Mouse (Mus musculus): ENCODE results near the gene Grik4. TPM values are rescaled to one million over a fixed set of nuclear protein-coding genes. Genes with fewer than 3 reads are reported as not detected.

The Grik4 gene
- polyA plus RNA-seq, 1 experiment from 2014 or later: 0.43 TPM

DNA sequence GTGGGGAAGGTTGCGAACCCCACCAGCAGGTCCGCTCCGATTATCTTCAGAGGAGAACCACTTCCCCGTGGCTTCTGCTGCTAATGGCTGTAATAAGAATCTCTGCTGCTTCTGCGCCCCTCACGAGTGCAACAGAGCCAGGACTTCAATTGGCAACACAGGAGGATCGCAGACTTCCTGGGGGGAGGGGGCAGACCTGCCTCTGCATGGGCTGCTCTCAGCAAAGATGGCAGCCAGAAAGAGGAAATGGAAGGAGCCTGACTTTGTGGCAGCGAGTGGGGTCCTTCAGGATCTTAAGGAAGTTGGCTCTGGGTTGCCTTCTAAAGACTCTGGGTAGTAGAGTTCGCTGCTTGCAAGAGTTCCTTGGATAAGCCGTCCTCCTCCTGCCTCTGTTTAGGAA, 329.9 kb downstream of the Grik4 start:
- ATAC-seq (replicated peaks; ENCODE audit: insufficient number of reproducible peaks, low FRiP score, low TSS enrichment): no peak
- Histone ChIP-seq H3K4me1 (ENCODE audit: control insufficient read depth, insufficient read depth, low read length) (peaks cover 3% of the 10 kb centered on the region; the same call in 1 of the 2 replicates), H3K4me2 (no peak overlapping the region), H3K27ac (ENCODE audit: low read depth, low read length) (no peak overlapping the region), H3K9ac (ENCODE audit: low read depth, low read length) (no peak overlapping the region), H3K9me3 (replicated peaks; ENCODE audit: control insufficient read depth, low read length) (no peaks in the 10 kb centered on the region), H3K27me3 (ENCODE audit: control insufficient read depth, insufficient read depth, low read length) (no peaks in the 10 kb centered on the region; the same call in 1 of the 2 replicates), H3K36me3 (ENCODE audit: control insufficient read depth, insufficient read depth, low read length) (no peaks in the 10 kb centered on the region), H3K4me3 (ENCODE audit: low read depth, low read length) (no peak overlapping the region)
- 58% methylated on average over 10 of the region's 10 CpGs for WGBS (ENCODE audit: insufficient replicate concordance)

DNA sequence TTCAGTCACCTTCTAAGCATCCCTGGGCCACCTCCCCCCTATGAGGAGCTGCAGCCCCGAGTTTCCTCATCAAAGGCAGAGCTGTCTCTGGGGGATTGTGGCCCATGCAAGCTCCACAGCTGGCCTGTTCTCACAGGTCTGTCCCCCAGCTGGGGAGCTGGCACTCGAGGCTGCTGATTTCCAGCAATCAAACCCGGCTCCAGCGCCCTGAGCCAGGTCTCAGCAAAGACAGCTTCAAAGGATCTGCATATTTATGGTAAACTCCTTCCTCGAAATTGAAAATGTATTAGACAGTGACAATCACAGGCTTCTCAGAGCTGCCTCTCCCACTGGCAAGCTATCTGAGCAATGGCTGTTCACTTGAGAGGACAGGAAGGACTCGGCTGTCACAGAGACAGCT, 330.5 kb downstream of the Grik4 start:
- ATAC-seq (replicated peaks; ENCODE audit: insufficient number of reproducible peaks, low FRiP score, low TSS enrichment): no peak
- H3K4me2 ChIP-seq: no peak overlapping the region
- WGBS (ENCODE audit: insufficient replicate concordance): 38% methylated on average over 6 of the region's 6 CpGs
- no peaks in the 10 kb centered on the region for H3K9me3 ChIP-seq (replicated peaks; ENCODE audit: control insufficient read depth, low read length)
- H3K9ac ChIP-seq (ENCODE audit: low read depth, low read length): no peak overlapping the region
- no peaks in the 10 kb centered on the region; the same call in 1 of the 2 replicates for H3K27me3 ChIP-seq (ENCODE audit: control insufficient read depth, insufficient read depth, low read length)
- no peak overlapping the region for H3K27ac ChIP-seq (ENCODE audit: low read depth, low read length)
- H3K4me1 ChIP-seq (ENCODE audit: control insufficient read depth, insufficient read depth, low read length): peaks cover 3% of the 10 kb centered on the region; the same call in 1 of the 2 replicates
- no peaks in the 10 kb centered on the region for H3K36me3 ChIP-seq (ENCODE audit: control insufficient read depth, insufficient read depth, low read length)
- no peak overlapping the region for H3K4me3 ChIP-seq (ENCODE audit: low read depth, low read length)

DNA sequence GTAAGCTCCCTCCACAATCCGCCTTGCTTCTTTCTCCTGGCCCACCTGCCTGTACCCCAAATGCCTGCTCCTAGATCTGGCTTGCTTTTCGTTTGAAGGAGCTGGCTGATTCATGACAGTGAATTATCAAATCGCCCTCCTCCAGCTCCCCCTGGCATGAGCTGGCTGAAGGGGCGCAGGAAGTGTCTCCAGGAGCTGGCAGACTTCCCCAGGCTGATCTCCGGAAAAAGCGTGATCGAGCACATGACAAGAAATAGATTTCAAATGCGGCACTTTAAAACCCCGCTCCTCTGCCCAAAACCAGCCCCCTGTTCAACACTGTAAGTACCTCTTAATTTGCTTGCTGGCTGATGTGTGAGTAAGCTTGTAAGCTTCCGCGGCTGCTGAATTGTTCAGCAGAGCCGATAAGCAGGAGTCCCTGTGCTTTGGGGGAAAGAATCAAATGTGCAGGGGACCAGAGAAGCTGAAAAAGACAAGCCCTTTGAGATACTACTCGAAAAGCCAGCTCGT, 331.8 kb downstream of the Grik4 start:
- no peaks in the 10 kb centered on the region for H3K9me3 ChIP-seq (replicated peaks; ENCODE audit: control insufficient read depth, low read length)
- H3K36me3 ChIP-seq (ENCODE audit: control insufficient read depth, insufficient read depth, low read length): no peaks in the 10 kb centered on the region
- H3K4me3 ChIP-seq (ENCODE audit: low read depth, low read length): no peak overlapping the region
- H3K27ac ChIP-seq (ENCODE audit: low read depth, low read length): no peak overlapping the region
- no peak for ATAC-seq (replicated peaks; ENCODE audit: insufficient number of reproducible peaks, low FRiP score, low TSS enrichment)
- WGBS (ENCODE audit: insufficient replicate concordance): 47% methylated on average over 14 of the region's 14 CpGs
- H3K4me1 ChIP-seq (ENCODE audit: control insufficient read depth, insufficient read depth, low read length): peaks cover 3% of the 10 kb centered on the region; the same call in 1 of the 2 replicates
- H3K27me3 ChIP-seq (ENCODE audit: control insufficient read depth, insufficient read depth, low read length): no peaks in the 10 kb centered on the region; the same call in 1 of the 2 replicates
- H3K9ac ChIP-seq (ENCODE audit: low read depth, low read length): no peak overlapping the region
- H3K4me2 ChIP-seq: no peak overlapping the region

DNA sequence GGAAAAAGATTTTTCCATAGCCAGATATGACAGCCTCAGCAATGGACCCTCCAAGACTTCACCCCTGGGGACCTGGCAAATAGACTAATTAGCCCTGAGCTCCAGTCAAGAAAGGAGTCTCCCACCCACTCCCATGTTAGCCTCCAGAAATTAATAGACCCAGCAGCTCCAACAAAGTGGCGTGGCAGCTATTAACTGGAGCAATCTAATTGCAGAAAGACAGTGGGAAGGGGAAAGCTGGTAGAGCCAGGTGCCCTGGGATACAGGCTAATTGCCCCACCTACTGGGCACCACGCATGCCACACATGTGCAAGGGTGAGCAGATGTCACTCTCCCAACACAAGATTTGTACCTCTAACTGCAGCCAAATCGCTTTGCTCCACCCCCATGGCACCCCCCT, 342.8 kb downstream of the Grik4 start:
- Histone ChIP-seq H3K4me3 (ENCODE audit: low read depth, low read length) (no peak overlapping the region), H3K36me3 (ENCODE audit: control insufficient read depth, insufficient read depth, low read length) (no peaks in the 10 kb centered on the region), H3K4me1 (ENCODE audit: control insufficient read depth, insufficient read depth, low read length) (no peaks in the 10 kb centered on the region), H3K27ac (ENCODE audit: low read depth, low read length) (no peak overlapping the region), H3K9me3 (replicated peaks; ENCODE audit: control insufficient read depth, low read length) (no peaks in the 10 kb centered on the region), H3K4me2 (no peak overlapping the region), H3K9ac (ENCODE audit: low read depth, low read length) (no peak overlapping the region), H3K27me3 (ENCODE audit: control insufficient read depth, insufficient read depth, low read length) (0 out of 2 replicates have a peak, but pooled peaks cover 4% of the 10 kb centered on the region)
- WGBS (ENCODE audit: insufficient replicate concordance): 56% methylated on average over 3 of the region's 3 CpGs
- no peak for ATAC-seq (replicated peaks; ENCODE audit: insufficient number of reproducible peaks, low FRiP score, low TSS enrichment)

DNA sequence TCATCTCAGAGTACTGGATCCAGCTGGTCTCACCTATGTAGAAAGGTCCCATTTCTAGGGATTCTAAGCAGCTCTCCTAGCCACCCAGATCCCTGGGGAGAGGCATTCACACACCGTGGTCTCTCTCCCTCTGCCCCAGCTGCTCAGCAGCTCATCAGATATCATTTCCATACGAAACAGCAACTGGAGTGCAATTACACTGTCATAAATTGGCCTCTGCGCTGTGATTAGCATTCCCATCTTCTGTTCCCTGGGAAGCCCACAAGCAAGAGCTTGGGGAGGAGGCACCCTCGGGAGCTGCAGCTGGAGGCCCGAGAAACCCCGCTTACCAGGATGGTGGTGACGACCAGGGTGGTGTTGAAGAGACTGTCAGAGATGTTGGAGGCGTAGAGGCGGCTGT, 346.8 kb downstream of the Grik4 start:
- ATAC-seq (replicated peaks; ENCODE audit: insufficient number of reproducible peaks, low FRiP score, low TSS enrichment): no peak
- H3K4me1 ChIP-seq (ENCODE audit: control insufficient read depth, insufficient read depth, low read length): no peaks in the 10 kb centered on the region
- 70% methylated on average over 9 of the region's 9 CpGs for WGBS (ENCODE audit: insufficient replicate concordance)
- no peaks in the 10 kb centered on the region for H3K9me3 ChIP-seq (replicated peaks; ENCODE audit: control insufficient read depth, low read length)
- no peak overlapping the region for H3K9ac ChIP-seq (ENCODE audit: low read depth, low read length)
- no peak overlapping the region for H3K27ac ChIP-seq (ENCODE audit: low read depth, low read length)
- no peaks in the 10 kb centered on the region for H3K36me3 ChIP-seq (ENCODE audit: control insufficient read depth, insufficient read depth, low read length)
- peaks cover 4% of the 10 kb centered on the region; the same call in 1 of the 2 replicates for H3K27me3 ChIP-seq (ENCODE audit: control insufficient read depth, insufficient read depth, low read length)
- H3K4me3 ChIP-seq (ENCODE audit: low read depth, low read length): no peak overlapping the region
- H3K4me2 ChIP-seq: no peak overlapping the region

DNA sequence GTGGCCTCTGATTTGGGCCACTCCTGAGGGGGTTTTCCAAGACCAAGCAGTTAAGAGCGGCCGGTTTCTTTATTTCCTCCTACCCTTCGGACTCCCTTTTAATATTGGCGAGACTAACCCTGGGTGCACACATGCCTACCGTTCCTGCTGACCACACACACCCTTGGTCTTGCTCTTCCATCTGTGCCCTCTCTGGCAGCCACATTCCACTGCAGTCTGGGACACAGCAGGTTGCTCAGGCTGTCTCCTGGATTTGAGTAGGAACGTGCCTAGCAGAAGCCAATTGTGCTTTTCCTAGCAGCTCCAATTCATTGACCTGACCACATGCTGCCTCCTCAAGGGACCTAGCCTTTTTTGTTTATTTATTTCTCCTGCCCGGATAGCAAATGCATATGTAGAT, 365.8 kb downstream of the Grik4 start:
- no peak for ATAC-seq (replicated peaks; ENCODE audit: insufficient number of reproducible peaks, low FRiP score, low TSS enrichment)
- Histone ChIP-seq H3K27me3 (ENCODE audit: control insufficient read depth, insufficient read depth, low read length) (peaks cover 3% of the 10 kb centered on the region; the same call in 1 of the 2 replicates), H3K4me3 (ENCODE audit: low read depth, low read length) (no peak overlapping the region), H3K36me3 (ENCODE audit: control insufficient read depth, insufficient read depth, low read length) (no peaks in the 10 kb centered on the region), H3K27ac (ENCODE audit: low read depth, low read length) (no peak overlapping the region), H3K4me1 (ENCODE audit: control insufficient read depth, insufficient read depth, low read length) (no peaks in the 10 kb centered on the region), H3K9ac (ENCODE audit: low read depth, low read length) (no peak overlapping the region), H3K9me3 (replicated peaks; ENCODE audit: control insufficient read depth, low read length) (no peaks in the 10 kb centered on the region), H3K4me2 (no peak overlapping the region)
- WGBS (ENCODE audit: insufficient replicate concordance): 80% methylated on average over 7 of the region's 7 CpGs

DNA sequence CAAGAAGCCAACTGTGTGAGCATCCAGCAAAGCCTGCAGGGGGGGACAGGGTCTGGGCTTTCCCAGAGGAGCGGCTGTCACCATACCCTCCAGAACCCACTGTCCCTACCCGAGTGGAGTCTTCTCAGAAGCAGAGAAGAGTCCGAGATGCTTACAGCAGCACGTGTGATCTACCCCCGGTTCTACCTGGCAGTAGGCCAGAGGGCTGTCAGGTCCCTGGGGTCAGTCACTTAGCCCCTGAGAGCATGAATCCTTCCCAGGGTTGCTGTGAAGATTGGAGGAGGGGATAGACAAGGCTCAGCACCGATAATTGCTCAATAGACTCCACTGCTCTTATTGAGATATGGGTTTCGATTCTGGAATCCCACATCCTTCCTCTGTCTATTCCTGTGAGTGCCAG, 366.2 kb downstream of the Grik4 start:
- WGBS (ENCODE audit: insufficient replicate concordance): 72% methylated on average over 7 of the region's 7 CpGs
- Histone ChIP-seq H3K9me3 (replicated peaks; ENCODE audit: control insufficient read depth, low read length) (no peaks in the 10 kb centered on the region), H3K4me2 (no peak overlapping the region), H3K4me3 (ENCODE audit: low read depth, low read length) (no peak overlapping the region), H3K4me1 (ENCODE audit: control insufficient read depth, insufficient read depth, low read length) (no peaks in the 10 kb centered on the region), H3K27ac (ENCODE audit: low read depth, low read length) (no peak overlapping the region), H3K36me3 (ENCODE audit: control insufficient read depth, insufficient read depth, low read length) (no peaks in the 10 kb centered on the region), H3K9ac (ENCODE audit: low read depth, low read length) (no peak overlapping the region), H3K27me3 (ENCODE audit: control insufficient read depth, insufficient read depth, low read length) (peaks cover 3% of the 10 kb centered on the region; the same call in 1 of the 2 replicates)
- ATAC-seq (replicated peaks; ENCODE audit: insufficient number of reproducible peaks, low FRiP score, low TSS enrichment): no peak

DNA sequence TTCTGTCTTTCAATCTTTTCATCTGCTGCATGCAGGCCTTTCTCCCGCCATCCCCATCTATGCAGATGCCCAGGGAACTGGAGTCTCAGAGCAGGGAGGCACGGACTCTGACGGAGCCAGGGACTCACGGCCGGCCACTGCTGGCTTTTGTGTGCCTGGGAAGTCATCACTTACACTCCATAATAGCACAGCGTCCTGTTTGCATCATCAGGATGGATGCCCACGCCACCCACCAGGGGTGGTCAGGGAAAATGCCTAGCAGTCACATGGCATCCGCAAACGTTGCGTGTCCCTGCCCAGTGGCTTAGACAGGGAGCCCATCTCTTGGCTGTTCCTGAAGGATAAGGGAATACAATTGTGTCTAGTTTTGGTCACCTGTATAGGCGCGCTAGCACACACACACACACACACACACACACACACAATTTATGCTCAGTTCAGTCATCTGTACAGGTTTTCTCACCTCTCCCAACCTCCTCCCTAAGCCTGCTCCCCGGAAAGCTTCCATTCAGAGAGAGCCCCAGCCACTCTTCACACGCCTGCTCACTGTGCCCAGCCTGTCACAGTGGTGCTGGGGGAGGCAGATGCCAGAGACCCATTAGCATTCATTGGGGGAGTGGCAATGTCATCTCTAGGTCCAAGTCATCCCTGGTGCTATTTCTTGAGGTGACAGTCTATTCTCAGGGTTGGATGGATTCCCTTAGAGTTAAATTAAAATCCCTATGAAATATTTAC, 370.5 kb downstream of the Grik4 start:
- ATAC-seq (replicated peaks; ENCODE audit: insufficient number of reproducible peaks, low FRiP score, low TSS enrichment): no peak
- H3K27me3 ChIP-seq (ENCODE audit: control insufficient read depth, insufficient read depth, low read length): peaks cover 6% of the 10 kb centered on the region
- no peak overlapping the region for H3K9ac ChIP-seq (ENCODE audit: low read depth, low read length)
- WGBS (ENCODE audit: insufficient replicate concordance): 53% methylated on average over 14 of the region's 14 CpGs
- H3K4me3 ChIP-seq (ENCODE audit: low read depth, low read length): no peak overlapping the region
- H3K4me2 ChIP-seq: 0 out of 2 replicates have a peak overlapping the region, but pooled peaks have one; percentile 27
- no peaks in the 10 kb centered on the region for H3K4me1 ChIP-seq (ENCODE audit: control insufficient read depth, insufficient read depth, low read length)
- H3K27ac ChIP-seq (ENCODE audit: low read depth, low read length): no peak overlapping the region
- H3K9me3 ChIP-seq (replicated peaks; ENCODE audit: control insufficient read depth, low read length): no peaks in the 10 kb centered on the region
- no peaks in the 10 kb centered on the region for H3K36me3 ChIP-seq (ENCODE audit: control insufficient read depth, insufficient read depth, low read length)

DNA sequence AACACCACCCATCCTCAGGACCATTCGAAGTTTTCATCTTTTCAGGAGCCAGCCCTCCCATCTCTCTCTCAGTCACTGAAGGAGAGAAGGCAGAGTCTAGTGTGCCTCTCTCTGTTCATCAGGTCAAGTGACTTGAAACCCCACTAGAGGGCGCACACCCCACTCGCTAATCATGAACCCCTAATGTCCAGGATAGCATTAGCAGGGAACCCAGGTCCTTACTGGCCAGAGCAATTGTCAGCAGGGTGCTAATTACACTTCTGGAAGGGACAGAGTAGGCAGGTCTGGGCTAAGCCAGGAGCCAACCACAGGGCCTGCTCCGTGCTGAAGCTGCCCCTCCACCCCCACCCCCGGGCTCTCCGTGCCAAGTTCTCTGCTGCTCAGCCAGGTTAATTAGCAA, 371.1 kb downstream of the Grik4 start:
- WGBS (ENCODE audit: insufficient replicate concordance): 21% methylated on average over 6 of the region's 6 CpGs
- Histone ChIP-seq H3K27ac (ENCODE audit: low read depth, low read length) (no peak overlapping the region), H3K9me3 (replicated peaks; ENCODE audit: control insufficient read depth, low read length) (no peaks in the 10 kb centered on the region), H3K9ac (ENCODE audit: low read depth, low read length) (no peak overlapping the region), H3K27me3 (ENCODE audit: control insufficient read depth, insufficient read depth, low read length) (peaks cover 6% of the 10 kb centered on the region), H3K4me2 (0 out of 2 replicates have a peak overlapping the region, but pooled peaks have one; percentile 27), H3K36me3 (ENCODE audit: control insufficient read depth, insufficient read depth, low read length) (no peaks in the 10 kb centered on the region), H3K4me1 (ENCODE audit: control insufficient read depth, insufficient read depth, low read length) (no peaks in the 10 kb centered on the region), H3K4me3 (ENCODE audit: low read depth, low read length) (no peak overlapping the region)
- ATAC-seq (replicated peaks; ENCODE audit: insufficient number of reproducible peaks, low FRiP score, low TSS enrichment): no peak
